Mouse (Mus musculus): Measurements from ENCODE around the gene Slc35d3. TPM values are rescaled to one million over a fixed set of nuclear protein-coding genes. Genes with fewer than 3 reads are reported as not detected.
A peak's percentile ranks its signal among the peaks of the same experiment; 100 is the strongest.

The Slc35d3 gene
- total RNA-seq (2021) = under 1 TPM in 1 of 2 experiments, not detected in 1; 0.18 TPM

DNA sequence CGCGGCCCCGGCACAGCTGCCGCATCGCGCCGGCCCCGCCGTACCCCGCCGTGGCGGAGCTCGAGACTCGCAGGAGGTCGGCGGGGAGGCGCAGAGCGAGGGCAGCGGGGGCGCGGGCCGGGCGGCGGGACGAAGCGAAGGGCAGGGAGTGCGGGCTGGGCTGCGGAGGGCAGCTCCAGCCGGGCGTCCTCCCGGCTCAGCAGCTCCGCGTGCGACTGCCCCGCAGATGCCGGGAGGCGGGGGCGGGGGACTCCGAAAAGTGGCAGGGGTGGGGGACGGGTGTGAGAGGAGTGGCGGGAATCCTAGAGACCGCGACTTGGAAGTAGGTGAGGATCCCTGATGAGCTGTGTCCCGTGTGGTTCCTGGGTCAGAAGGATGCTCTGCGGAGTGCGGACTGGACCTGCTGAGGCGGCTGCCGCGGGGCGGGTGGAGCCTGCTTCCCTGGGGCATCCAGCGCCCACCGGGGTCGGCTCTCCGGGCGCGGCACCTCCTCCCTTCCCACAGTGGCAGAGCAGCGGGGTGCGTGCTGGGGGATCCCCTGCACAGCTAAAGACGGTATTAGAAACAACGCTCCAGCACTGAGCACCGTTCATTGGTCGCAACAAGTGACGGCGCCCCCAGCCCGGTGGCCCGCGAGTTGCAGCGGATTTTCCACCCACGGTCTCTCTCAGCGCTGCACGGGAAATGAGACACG is at the start of gene Slc35d3:
Gene Slc35d3 (minus strand): TSS at position 462 of the 694 bp plus-strand sequence.
- peak; percentile 39 for DNase-seq

DNA sequence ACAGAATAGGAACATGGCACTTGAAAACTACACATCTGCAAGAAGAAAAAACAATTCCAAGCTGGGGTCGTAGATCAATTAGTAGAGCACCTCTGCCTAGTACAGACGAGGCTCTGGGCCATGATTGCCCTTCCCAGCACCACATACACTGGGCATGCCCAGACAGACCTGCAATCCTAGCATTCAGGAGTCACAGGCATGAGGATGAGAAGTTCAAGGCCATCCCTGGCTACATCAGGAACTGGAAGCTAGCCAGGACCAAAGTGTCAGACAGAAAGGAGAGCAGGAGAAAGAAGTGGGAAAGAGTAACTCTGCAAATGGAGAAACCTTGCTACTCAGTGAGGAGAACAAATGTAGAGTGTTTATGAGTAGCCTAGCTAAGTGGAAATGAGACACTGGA is 48.9 kb upstream of the Slc35d3 start:
- DNase-seq = no peak

GRCm38 (mm10) chr10:19893976-19894375 is 42.7 kb upstream of the Slc35d3 start:
- peak; percentile 46 for DNase-seq

- DNase-seq = no peak
These were observed 41.9 kb upstream of the Slc35d3 start for GRCm38 (mm10) chr10:19893146-19893545.

GRCm38 (mm10) chr10:19891686-19892085 is 40.4 kb upstream of the Slc35d3 start:
- no peak for DNase-seq

GRCm38 (mm10) chr10:19889908-19890307 is 38.6 kb upstream of the Slc35d3 start:
- no peak for DNase-seq

DNA sequence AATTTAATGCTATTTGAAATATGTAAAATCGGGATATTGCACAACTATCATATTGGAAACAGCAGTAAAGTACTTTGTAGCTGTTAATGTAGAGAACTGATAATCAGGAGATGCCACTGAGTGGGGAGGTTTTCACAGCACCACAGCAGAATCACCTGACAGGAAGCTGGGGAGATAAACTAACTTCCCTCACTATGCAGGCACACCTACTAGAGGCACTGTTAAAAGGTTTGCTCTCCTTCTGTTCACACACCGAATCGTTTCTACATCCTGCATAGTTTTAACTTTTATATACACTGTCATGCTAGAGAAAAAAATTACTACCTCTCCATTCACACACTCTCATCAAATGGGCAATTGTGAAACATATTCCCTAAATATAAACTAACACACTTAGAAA is 35.0 kb upstream of the Slc35d3 start:
- no peak for DNase-seq

DNA sequence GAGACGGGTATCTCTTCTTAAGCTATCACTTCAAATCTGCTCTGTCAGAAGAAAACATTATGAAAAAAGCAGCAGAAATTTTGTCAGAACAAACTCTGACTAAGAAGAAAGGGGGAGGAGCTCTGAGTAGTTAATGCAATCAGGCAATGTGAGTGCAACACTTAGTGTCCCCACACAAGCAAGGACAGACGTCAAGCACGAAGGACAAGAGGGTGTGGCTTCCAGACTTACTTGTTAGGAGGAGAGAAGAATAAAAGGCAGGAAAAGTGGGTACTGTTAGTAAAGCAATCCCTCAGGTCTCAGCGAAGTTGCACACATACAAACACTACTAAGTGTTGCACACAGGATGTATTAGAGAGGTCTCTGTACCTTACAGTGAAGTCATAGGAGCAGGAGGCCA is 33.1 kb upstream of the Slc35d3 start:
- DNase-seq = no peak

DNA sequence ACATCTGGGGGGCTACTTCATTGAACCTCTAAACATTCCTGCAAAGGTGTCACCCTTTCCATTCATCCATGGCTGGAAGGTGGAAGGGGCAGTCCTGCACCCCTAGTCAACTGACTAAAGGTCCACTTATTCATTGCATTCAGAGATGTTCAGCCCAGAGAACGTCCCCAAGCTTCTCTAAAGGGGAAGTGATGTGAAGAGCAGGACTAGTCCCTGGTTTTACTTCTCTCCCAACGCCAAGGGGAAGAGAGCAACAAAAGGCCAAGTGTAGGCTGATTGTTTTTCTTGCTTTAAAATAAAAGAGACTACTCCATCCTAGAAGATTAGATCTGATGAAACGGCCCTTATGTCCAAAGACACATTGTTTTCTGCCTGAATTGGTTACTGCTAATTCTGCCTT is 29.2 kb upstream of the Slc35d3 start:
- DNase-seq = no peak

- no peak for DNase-seq
These were observed 27.9 kb upstream of the Slc35d3 start for GRCm38 (mm10) chr10:19879161-19879560.

GRCm38 (mm10) chr10:19877679-19878078 is 26.4 kb upstream of the Slc35d3 start:
- DNase-seq = no peak

GRCm38 (mm10) chr10:19877257-19877656 is 26.0 kb upstream of the Slc35d3 start:
- DNase-seq = no peak

DNA sequence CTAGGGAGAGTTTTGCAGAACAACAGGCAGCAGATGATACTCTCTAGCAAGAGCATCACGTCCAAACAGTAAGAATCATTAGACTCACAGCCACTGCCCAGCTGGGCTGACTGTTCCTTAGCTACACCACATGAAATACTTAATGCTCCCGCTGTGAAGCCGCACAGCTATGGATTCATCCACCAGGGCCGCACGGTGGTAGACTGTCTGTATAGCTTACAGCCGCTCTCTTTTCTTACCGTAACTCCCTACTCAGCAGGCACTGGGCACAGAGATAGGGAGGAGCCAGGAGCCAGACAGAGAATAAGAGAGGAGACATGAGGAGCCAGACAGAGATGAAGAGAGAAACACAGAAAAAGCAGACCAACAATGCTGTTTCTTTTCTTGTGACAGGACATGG is 25.4 kb upstream of the Slc35d3 start:
- no peak for DNase-seq

- no peak for DNase-seq
These were observed 24.1 kb upstream of the Slc35d3 start for GRCm38 (mm10) chr10:19875346-19875745.

DNA sequence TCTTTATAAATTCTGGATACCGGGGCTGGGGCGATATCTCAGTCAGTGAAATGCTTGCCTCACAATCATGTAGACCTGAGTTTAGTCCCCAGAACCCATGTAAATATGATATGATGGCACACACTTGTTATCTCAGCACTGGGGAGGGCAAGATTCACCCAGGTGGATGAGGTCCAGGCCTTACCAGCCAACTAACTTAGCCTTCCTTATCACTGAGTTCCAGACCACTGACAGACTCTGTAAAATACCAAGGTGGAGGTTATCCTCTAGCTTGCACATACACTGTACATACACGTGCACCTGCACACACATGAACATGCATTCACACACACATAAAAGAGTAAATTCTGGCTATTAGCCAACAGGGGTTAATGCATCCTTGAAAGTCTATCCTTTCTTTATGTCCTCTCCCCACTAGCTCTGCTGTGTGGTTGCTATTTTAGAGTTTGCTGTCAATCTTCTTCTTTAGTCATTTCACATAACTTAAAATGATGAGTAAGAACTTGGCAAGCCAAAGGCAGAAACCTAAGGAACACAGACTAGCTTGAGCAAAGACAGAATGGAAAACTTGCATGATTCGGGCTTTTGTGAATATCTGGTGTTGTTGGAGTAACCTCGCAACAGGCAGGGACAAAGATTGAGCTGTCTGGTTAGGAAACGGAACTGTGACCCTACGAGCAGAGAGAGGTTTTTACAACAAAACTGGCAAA is 4.5 kb upstream of the Slc35d3 start:
- DNase-seq = no peak

DNA sequence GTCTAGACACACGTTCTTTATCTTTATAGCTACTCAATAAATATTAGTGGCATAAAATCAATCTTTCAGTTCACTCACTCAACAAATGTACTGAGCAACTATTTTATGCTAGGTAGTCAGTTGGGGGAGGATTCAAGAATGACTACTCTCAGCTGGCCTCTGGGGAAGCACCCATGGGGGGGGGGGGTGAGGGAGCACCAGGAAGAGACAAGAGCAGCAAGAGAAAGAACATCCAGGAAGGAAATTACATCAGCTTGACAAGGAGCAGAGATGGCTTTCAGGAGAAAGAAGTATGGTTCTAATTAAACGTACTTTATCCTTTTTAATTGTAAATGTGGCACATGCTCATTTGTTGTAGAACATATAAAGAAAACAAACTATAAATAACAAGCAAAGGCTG is 2.4 kb upstream of the Slc35d3 start:
- DNase-seq = no peak

DNA sequence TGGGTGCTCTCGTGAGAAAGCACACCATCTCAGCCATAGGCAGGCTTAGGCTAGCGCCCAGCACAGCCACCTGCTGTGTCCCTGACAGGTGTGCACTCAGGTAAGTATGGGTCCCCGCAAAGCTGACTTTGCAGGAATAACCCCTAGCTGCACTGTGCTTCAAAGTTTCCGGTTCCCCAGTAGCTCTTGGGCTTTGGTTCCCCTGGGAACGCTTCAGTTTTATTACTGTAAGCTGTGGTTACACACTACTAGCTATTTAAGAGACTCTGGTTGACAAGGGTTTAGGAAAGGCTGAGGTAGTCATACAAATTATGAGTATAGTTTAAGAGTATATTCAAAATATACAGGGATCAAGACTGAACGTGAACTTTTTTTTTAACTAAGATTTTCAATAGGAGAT is 1.5 kb upstream of the Slc35d3 start:
- no peak for DNase-seq

DNA sequence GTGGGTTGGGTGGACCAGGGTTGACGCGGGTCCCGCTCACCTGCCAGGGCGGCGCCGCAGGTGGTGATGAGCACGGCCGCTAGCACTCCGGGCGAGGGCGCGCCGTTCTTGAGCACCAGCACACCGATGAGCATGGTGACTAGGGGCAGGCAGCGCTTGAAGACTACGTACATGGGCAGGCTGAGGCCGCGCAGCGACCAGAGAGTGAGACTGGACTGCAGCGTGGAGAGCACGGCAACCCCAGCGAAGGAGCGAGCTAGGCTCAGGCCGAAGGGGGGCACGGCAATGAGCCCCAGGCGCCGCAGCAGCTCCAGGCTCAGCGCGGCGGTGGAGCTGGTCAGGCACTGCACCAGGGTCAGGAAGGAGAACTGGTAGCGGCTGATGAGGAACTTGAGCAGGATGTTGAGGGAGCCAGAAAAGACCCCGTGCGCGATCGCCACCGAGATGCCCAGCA is 688 bp downstream of the Slc35d3 start:
- peak; percentile 13 for DNase-seq

- no peak for DNase-seq
These were observed 1.4 kb downstream of the Slc35d3 start for GRCm38 (mm10) chr10:19849771-19850365.

- no peak for DNase-seq
These were observed 2.1 kb downstream of the Slc35d3 start for GRCm38 (mm10) chr10:19848928-19849770.

GRCm38 (mm10) chr10:19839836-19840235 is 11.4 kb downstream of the Slc35d3 start:
- no peak for DNase-seq

- no peak for DNase-seq
These were observed 15.2 kb downstream of the Slc35d3 start for GRCm38 (mm10) chr10:19835887-19836710.
